Mouse (Mus musculus): ENCODE measurements around the gene Dnajc28.

Dnajc28 gene

GRCm38 (mm10) chr16:91595076-91595475 lies 23.8 kb downstream of the Dnajc28 start:
- in situ Hi-C loops (cut with MboI, MseI), result loop anchor here (25.0 kb wide), 1 partner anchor 233 kb away; the partner anchor contains the start of gene Ifnar2

GRCm38 (mm10) chr16:91593262-91593661 lies 25.6 kb downstream of the Dnajc28 start:
- in situ Hi-C loops (cut with MboI, MseI), result loop anchor here (25.0 kb wide), 1 partner anchor 231 kb away; the partner anchor contains the start of gene Ifnar2

- in situ Hi-C loops (cut with MboI, MseI), result loop anchor here (25.0 kb wide), 1 partner anchor 230 kb away; the partner anchor contains the start of gene Ifnar2
These were observed 26.7 kb downstream of the Dnajc28 start for GRCm38 (mm10) chr16:91592162-91592561.

- in situ Hi-C loops (cut with MboI, MseI), result loop anchor here (25.0 kb wide), 1 partner anchor 226 kb away; the partner anchor contains the start of gene Ifnar2
These were observed 30.1 kb downstream of the Dnajc28 start for GRCm38 (mm10) chr16:91588703-91589102.

- in situ Hi-C loops (cut with MboI, MseI), result loop anchor here (25.0 kb wide), 1 partner anchor 226 kb away; the partner anchor contains the start of gene Ifnar2
These were observed 30.9 kb downstream of the Dnajc28 start for GRCm38 (mm10) chr16:91587730-91588453.

- in situ Hi-C loops (cut with MboI, MseI), result loop anchor here (25.0 kb wide), 1 partner anchor 224 kb away; the partner anchor contains the start of gene Ifnar2
These were observed 32.6 kb downstream of the Dnajc28 start for GRCm38 (mm10) chr16:91586244-91586643.

GRCm38 (mm10) chr16:91585617-91586016 lies 33.2 kb downstream of the Dnajc28 start:
- in situ Hi-C loops (cut with MboI, MseI), result loop anchor here (25.0 kb wide), 1 partner anchor 223 kb away; the partner anchor contains the start of gene Ifnar2

- in situ Hi-C loops (cut with MboI, MseI), result loop anchor here (5.0 to 25.0 kb wide), 2 partner anchors 70 to 220 kb away; partner anchors contain the start of gene Ifnar2
These were observed 36.5 kb downstream of the Dnajc28 start for GRCm38 (mm10) chr16:91582307-91582706.

GRCm38 (mm10) chr16:91578980-91579720 lies 39.7 kb downstream of the Dnajc28 start:
- in situ Hi-C loops (cut with MboI, MseI), result loop anchor here (25.0 kb wide), 1 partner anchor 217 kb away; the partner anchor contains the start of gene Ifnar2

GRCm38 (mm10) chr16:91575151-91575550 lies 43.7 kb downstream of the Dnajc28 start:
- in situ Hi-C loops (cut with MboI, MseI), result loop anchor here (25.0 kb wide), 1 partner anchor 213 kb away; the partner anchor contains the start of gene Ifnar2

- in situ Hi-C loops (cut with MboI, MseI), result no loop called here
These were observed 47.7 kb downstream of the Dnajc28 start for GRCm38 (mm10) chr16:91571105-91571504.

GRCm38 (mm10) chr16:91568960-91569359 lies 49.9 kb downstream of the Dnajc28 start:
- in situ Hi-C loops (cut with MboI, MseI), result loop anchor here (5.0 kb wide), 1 partner anchor 58 kb away; no protein-coding TSS in a partner anchor

- in situ Hi-C loops (cut with MboI, MseI), result loop anchor here (5.0 kb wide), 1 partner anchor 61 kb away; no protein-coding TSS in a partner anchor
These were observed 52.8 kb downstream of the Dnajc28 start for GRCm38 (mm10) chr16:91566002-91566401.

GRCm38 (mm10) chr16:91565292-91565951 lies 53.4 kb downstream of the Dnajc28 start:
- in situ Hi-C loops (cut with MboI, MseI), result loop anchor here (5.0 kb wide), 1 partner anchor 62 kb away; no protein-coding TSS in a partner anchor

- in situ Hi-C loops (cut with MboI, MseI), result loop anchor here (5.0 kb wide), 1 partner anchor 63 kb away; no protein-coding TSS in a partner anchor
These were observed 54.1 kb downstream of the Dnajc28 start for GRCm38 (mm10) chr16:91564580-91565291.

All from regulatory T cell (primary cell).